Mouse (Mus musculus) layer of hippocampus, postnatal 25 days (tissue): ENCODE results near the gene Psmb8. TPM values are rescaled to one million over a fixed set of nuclear protein-coding genes. Genes with fewer than 3 reads are reported as not detected.
"Not testable (repeated sequence)": the region's sequence is repeated elsewhere in the genome, so short reads cannot be mapped to it uniquely, and the experiment has no call there.

Experiments
- DNase-seq, 2 experiments: peaks; one replicate each; pipeline ENCODE4 v3.0.0; 2022; ENCODE audit warnings: mixed read lengths in 2 of 2, low spot score in 1 of 2; ENCODE audit errors: extremely low spot score in 1 of 2
- total RNA-seq, 2 experiments: library from RNA; stranded (reverse); gene quantifications; 2 replicates each; pipeline ENCODE4 v1.2.3; 2021

Gene Psmb8
- total RNA-seq, 2 experiments from 2014 or later, result 2.2 to 3.3 TPM

GRCm38 (mm10) chr17:34209680-34210079, 12.2 kb downstream of the Psmb8 start:
- no peak for DNase-seq

- no peak for DNase-seq
Observed at GRCm38 (mm10) chr17:34210599-34210998, 13.1 kb downstream of the Psmb8 start.

GRCm38 (mm10) chr17:34211746-34212365, 14.3 kb downstream of the Psmb8 start:
- no peak for DNase-seq

GRCm38 (mm10) chr17:34213936-34214335, 16.4 kb downstream of the Psmb8 start:
- DNase-seq, result no peak

GRCm38 (mm10) chr17:34215176-34215575, 17.7 kb downstream of the Psmb8 start:
- no peak for DNase-seq

GRCm38 (mm10) chr17:34217216-34217928, 19.9 kb downstream of the Psmb8 start:
- DNase-seq, result no peak

GRCm38 (mm10) chr17:34217986-34218385, 20.5 kb downstream of the Psmb8 start:
- no peak for DNase-seq

- DNase-seq, result no peak
Observed at GRCm38 (mm10) chr17:34218675-34219074, 21.2 kb downstream of the Psmb8 start.

- peak in 1 of 2 experiments; percentile 54 for DNase-seq
Observed at GRCm38 (mm10) chr17:34219096-34219495, 21.6 kb downstream of the Psmb8 start.

- DNase-seq, result not testable (repeated sequence)
Observed at GRCm38 (mm10) chr17:34219801-34220200, 22.3 kb downstream of the Psmb8 start.

GRCm38 (mm10) chr17:34220401-34220800, 22.9 kb downstream of the Psmb8 start:
- DNase-seq, result not testable (repeated sequence)

- no peak for DNase-seq
Observed at GRCm38 (mm10) chr17:34224816-34225215, 27.3 kb downstream of the Psmb8 start.

GRCm38 (mm10) chr17:34225426-34225825, 27.9 kb downstream of the Psmb8 start:
- DNase-seq, result no peak

GRCm38 (mm10) chr17:34225911-34226310, 28.4 kb downstream of the Psmb8 start:
- DNase-seq, result not testable (repeated sequence)

GRCm38 (mm10) chr17:34230971-34231370, 33.5 kb downstream of the Psmb8 start:
- DNase-seq, result not testable (repeated sequence)

GRCm38 (mm10) chr17:34232021-34232420, 34.5 kb downstream of the Psmb8 start:
- not testable (repeated sequence) for DNase-seq

GRCm38 (mm10) chr17:34234926-34235325, 37.4 kb downstream of the Psmb8 start:
- DNase-seq, result peak; percentile 44 to 80

- DNase-seq, result no peak
Observed at GRCm38 (mm10) chr17:34236691-34237090, 39.2 kb downstream of the Psmb8 start.

GRCm38 (mm10) chr17:34237741-34238140, 40.2 kb downstream of the Psmb8 start:
- DNase-seq, result no peak

GRCm38 (mm10) chr17:34238706-34239105, 41.2 kb downstream of the Psmb8 start, which contains the start of gene H2-Ob:
Gene H2-Ob, plus strand, starts transcription at chr17:34238903.
- DNase-seq, result no peak

- DNase-seq, result no peak
Observed at GRCm38 (mm10) chr17:34239601-34240041, 42.1 kb downstream of the Psmb8 start.

- no peak for DNase-seq
Observed at GRCm38 (mm10) chr17:34240366-34240765, 42.8 kb downstream of the Psmb8 start.
